Mouse (Mus musculus) layer of hippocampus, adult 8-10 months (tissue): ENCODE results near the gene Ankar. TPM values are rescaled to one million over a fixed set of nuclear protein-coding genes. Genes with fewer than 3 reads are reported as not detected.

Experiments used
- DNase-seq, 2 experiments: peaks; one replicate each; pipeline ENCODE4 v3.0.0; 2022; ENCODE audit warnings: low spot score in 2 of 2
- total RNA-seq, 4 experiments: library from RNA; stranded (reverse); gene quantifications; 2 replicates each; pipeline ENCODE4 v1.2.4; 2022

Gene Ankar
- total RNA-seq, 4 experiments from 2014 or later = not detected

- no peak for DNase-seq
Observed at GRCm38 (mm10) chr1:72711684-72712083, 11.3 kb upstream of the Ankar start.

GRCm38 (mm10) chr1:72710753-72711653 is 10.6 kb upstream of the Ankar start, which contains the start of gene Rpl37a:
Gene Rpl37a (plus strand): TSS chr1:72711290.
- peak; percentile 95 to 96 for DNase-seq

- no peak for DNase-seq
Observed at GRCm38 (mm10) chr1:72707525-72707924, 7.1 kb upstream of the Ankar start.

- no peak for DNase-seq
Observed at GRCm38 (mm10) chr1:72698651-72699050, 1.7 kb downstream of the Ankar start.

GRCm38 (mm10) chr1:72696256-72696655 is 4.1 kb downstream of the Ankar start:
- no peak for DNase-seq

GRCm38 (mm10) chr1:72673070-72673469 is 27.3 kb downstream of the Ankar start:
- no peak for DNase-seq

GRCm38 (mm10) chr1:72640658-72641410 is 59.5 kb downstream of the Ankar start:
- peak; percentile 42 to 65 for DNase-seq

- DNase-seq = no peak
Observed at GRCm38 (mm10) chr1:72635221-72635620, 65.2 kb downstream of the Ankar start.

GRCm38 (mm10) chr1:72612172-72612571 is 88.2 kb downstream of the Ankar start:
- DNase-seq = no peak

GRCm38 (mm10) chr1:72609887-72610877 is 90.2 kb downstream of the Ankar start:
- no peak for DNase-seq

GRCm38 (mm10) chr1:72609129-72609528 is 91.2 kb downstream of the Ankar start:
- DNase-seq = no peak

- no peak for DNase-seq
Observed at GRCm38 (mm10) chr1:72606186-72606673, 94.1 kb downstream of the Ankar start.

- DNase-seq = no peak
Observed at GRCm38 (mm10) chr1:72602803-72603202, 97.6 kb downstream of the Ankar start.

GRCm38 (mm10) chr1:72602186-72602585 is 98.2 kb downstream of the Ankar start:
- no peak for DNase-seq

- DNase-seq = no peak
Observed at GRCm38 (mm10) chr1:72601233-72601632, 99.1 kb downstream of the Ankar start.

GRCm38 (mm10) chr1:72600778-72601177 is 99.6 kb downstream of the Ankar start:
- no peak for DNase-seq

- no peak for DNase-seq
Observed at GRCm38 (mm10) chr1:72599146-72600101, 101.0 kb downstream of the Ankar start.

GRCm38 (mm10) chr1:72596231-72596630 is 104.1 kb downstream of the Ankar start:
- no peak for DNase-seq

- DNase-seq = no peak
Observed at GRCm38 (mm10) chr1:72595686-72596085, 104.7 kb downstream of the Ankar start.
